Mouse (Mus musculus) heart, adult 2 months (tissue): Measurements from ENCODE around the gene Uggt1. TPM values are rescaled to one million over a fixed set of nuclear protein-coding genes. Genes with fewer than 3 reads are reported as not detected.
A peak's percentile ranks its signal among the peaks of the same experiment; 100 is the strongest.

Source experiments
- DNase-seq, 2 experiments: peaks; one replicate each; pipeline ENCODE4 v3.0.0; 2021
- H3K27ac ChIP-seq: fragments of 200-600 bp; 2 replicates; pipeline ENCODE4 v1.8.1; 2022
- H3K27me3 ChIP-seq: fragments of 200-500 bp; 2 replicates; pipeline ENCODE4 v1.6.1; 2012; ENCODE audit warnings: mild to moderate bottlenecking, low read length, inconsistent platforms, mixed read lengths; ENCODE audit not compliant: control insufficient read depth, insufficient read depth
- H3K36me3 ChIP-seq: fragments of 200-500 bp; 2 replicates; pipeline ENCODE4 v1.6.1; 2012; ENCODE audit warnings: low read length, inconsistent platforms; ENCODE audit not compliant: control insufficient read depth, insufficient read depth
- H3K4me1 ChIP-seq: fragments of 200-500 bp; 2 replicates; pipeline ENCODE4 v1.6.1; 2011; ENCODE audit warnings: low read length; ENCODE audit not compliant: control insufficient read depth, insufficient read depth
- H3K4me3 ChIP-seq: fragments of 200-600 bp; 2 replicates; pipeline ENCODE4 v1.8.1; 2022
- H3K79me2 ChIP-seq: fragments of 200-500 bp; replicated peaks from 2 replicates; pipeline ENCODE4 v1.6.1; 2012; ENCODE audit warnings: mild to moderate bottlenecking, inconsistent platforms, low read length, moderate library complexity, mixed read lengths; ENCODE audit not compliant: control insufficient read depth, insufficient read depth
- H3K9ac ChIP-seq: fragments of 200-500 bp; 2 replicates; pipeline ENCODE4 v1.6.1; 2012; ENCODE audit warnings: low read depth, mild to moderate bottlenecking, control low read depth, inconsistent platforms, low read length, mixed read lengths
- CTCF ChIP-seq: fragments of 200-600 bp; IDR thresholded peaks from 2 replicates; pipeline ENCODE4 v1.8.1; 2022; ENCODE audit warnings: antibody characterized with exemption, mild to moderate bottlenecking, moderate library complexity
- EP300 ChIP-seq: fragments of 200-500 bp; IDR thresholded peaks from 2 replicates; pipeline ENCODE4 v1.6.1; 2011; ENCODE audit warnings: low read depth, low read length, control low read depth; ENCODE audit not compliant: insufficient read depth
- POLR2A ChIP-seq: fragments of 200-500 bp; IDR thresholded peaks from 2 replicates; pipeline ENCODE4 v1.6.1; 2011; ENCODE audit warnings: mild to moderate bottlenecking, low read depth, low read length, control low read depth; ENCODE audit not compliant: insufficient read depth
- WGBS: fragments of 180-500 bp; shearing (Covaris S2); methylation state at CpG from one replicate; pipeline ENCODE4 v1.1.7; 2018; 5-methylcytosine and 5-hydroxymethylcytosine counted together
- intact Hi-C: fragments of 180-260 bp; cut with DNase I; formaldehyde crosslinking; loops from one replicate; pipeline ENCODE4 v1.15.1; 2025
- polyA plus RNA-seq: library from polyadenylated mRNA; depleted of rRNA; stranded (reverse); fragments of >200 nt; gene quantifications from 2 replicates; pipeline ENCODE4 v1.2.3, GENCODE M21; 2012
- total RNA-seq, 2 experiments: library from RNA; stranded (reverse); gene quantifications; 2 replicates each; pipeline ENCODE4 v1.2.3; 2021

Uggt1 gene
- total and polyA plus RNA-seq, 3 experiments = 7.3 to 29.8 (median 28.4) TPM

DNA sequence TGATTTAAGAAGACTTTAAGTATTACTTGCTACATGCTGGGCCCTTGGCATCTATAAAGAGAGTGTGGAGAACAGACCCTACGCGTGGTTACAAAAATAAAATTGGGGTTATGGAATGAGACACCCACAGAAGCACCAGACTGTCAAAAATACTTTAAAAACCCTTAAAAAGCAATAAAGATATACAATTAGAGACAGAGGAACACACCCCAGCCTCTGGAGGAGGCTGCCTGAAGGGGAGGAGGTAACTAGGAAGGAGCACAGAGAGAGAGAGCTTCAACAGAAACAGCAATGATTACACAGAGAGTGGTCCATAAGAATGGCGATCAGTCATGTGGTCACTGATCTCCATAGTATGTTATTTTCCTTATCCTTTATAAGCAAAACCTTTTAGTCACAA is 50.0 kb downstream of the Uggt1 start:
- H3K27ac ChIP-seq = no peak overlapping the region
- TF ChIP-seq EP300 = no peak
- no peak for TF ChIP-seq POLR2A
- TF ChIP-seq CTCF = no peak
- no peaks in the 10 kb centered on the region for H3K79me2 ChIP-seq
- no peaks in the 10 kb centered on the region for H3K4me1 ChIP-seq
- intact Hi-C loops = no loop called here
- no peak overlapping the region for H3K9ac ChIP-seq
- DNase-seq = no peak
- H3K36me3 ChIP-seq = peaks cover 3% of the 10 kb centered on the region
- H3K27me3 ChIP-seq = no peaks in the 10 kb centered on the region
- WGBS = 95% methylated on average over 3 of the region's 3 CpGs
- no peak overlapping the region for H3K4me3 ChIP-seq

DNA sequence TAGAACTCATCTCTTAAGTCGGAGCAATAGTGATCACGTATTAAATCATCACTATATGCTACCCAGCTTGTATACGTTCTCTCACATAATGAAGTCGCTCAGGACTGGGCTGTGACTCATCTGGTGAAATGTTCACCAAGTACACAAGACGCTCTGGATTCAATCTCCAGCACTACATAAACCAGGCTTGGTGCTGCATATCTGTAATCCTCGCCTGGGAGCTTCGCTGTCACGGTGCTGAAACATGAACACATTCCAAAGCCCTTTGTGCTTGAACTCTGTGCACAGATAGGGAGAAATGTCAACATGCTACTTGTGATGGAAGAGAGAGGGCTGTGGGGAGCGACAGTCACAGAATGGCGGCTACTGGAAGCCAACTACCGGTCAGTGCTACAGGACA is 52.6 kb downstream of the Uggt1 start:
- H3K4me1 ChIP-seq = no peaks in the 10 kb centered on the region
- intact Hi-C loops = no loop called here
- no peak for TF ChIP-seq POLR2A
- no peak for TF ChIP-seq EP300
- TF ChIP-seq CTCF = no peak
- no peak overlapping the region for H3K27ac ChIP-seq
- no peak for DNase-seq
- H3K9ac ChIP-seq = no peak overlapping the region
- 60% methylated on average over 11 of the region's 11 CpGs for WGBS
- no peaks in the 10 kb centered on the region for H3K27me3 ChIP-seq
- H3K4me3 ChIP-seq = no peak overlapping the region
- peaks cover 3% of the 10 kb centered on the region for H3K36me3 ChIP-seq
- no peaks in the 10 kb centered on the region for H3K79me2 ChIP-seq

DNA sequence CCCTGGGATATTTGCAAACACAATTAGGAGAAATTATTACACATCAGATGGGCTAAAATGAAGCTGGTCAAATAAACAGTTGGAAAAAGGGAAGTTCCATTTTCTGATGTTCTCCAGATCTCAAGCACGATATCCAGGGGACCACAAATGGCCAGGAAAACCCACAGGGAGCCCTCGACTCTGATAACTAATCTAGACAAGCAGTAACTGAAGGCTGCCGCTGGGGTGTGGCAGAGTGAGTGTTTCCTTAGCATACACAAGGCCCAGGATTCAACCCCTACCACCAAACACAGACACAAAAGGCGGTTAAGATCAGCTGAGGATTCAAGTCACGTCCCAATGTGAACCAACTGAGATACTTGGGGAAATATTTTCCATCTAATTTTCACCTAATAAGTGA is 64.5 kb downstream of the Uggt1 start:
- TF ChIP-seq CTCF (no peak), POLR2A (no peak), EP300 (no peak)
- H3K4me3 ChIP-seq = no peak overlapping the region
- no peaks in the 10 kb centered on the region for H3K79me2 ChIP-seq
- H3K36me3 ChIP-seq = no peaks in the 10 kb centered on the region; the same call in 1 of the 2 replicates
- no peaks in the 10 kb centered on the region for H3K27me3 ChIP-seq
- 66% methylated on average over 5 of the region's 5 CpGs for WGBS
- no peaks in the 10 kb centered on the region for H3K4me1 ChIP-seq
- intact Hi-C loops = no loop called here
- H3K27ac ChIP-seq = no peak overlapping the region
- H3K9ac ChIP-seq = no peak overlapping the region
- DNase-seq = no peak

DNA sequence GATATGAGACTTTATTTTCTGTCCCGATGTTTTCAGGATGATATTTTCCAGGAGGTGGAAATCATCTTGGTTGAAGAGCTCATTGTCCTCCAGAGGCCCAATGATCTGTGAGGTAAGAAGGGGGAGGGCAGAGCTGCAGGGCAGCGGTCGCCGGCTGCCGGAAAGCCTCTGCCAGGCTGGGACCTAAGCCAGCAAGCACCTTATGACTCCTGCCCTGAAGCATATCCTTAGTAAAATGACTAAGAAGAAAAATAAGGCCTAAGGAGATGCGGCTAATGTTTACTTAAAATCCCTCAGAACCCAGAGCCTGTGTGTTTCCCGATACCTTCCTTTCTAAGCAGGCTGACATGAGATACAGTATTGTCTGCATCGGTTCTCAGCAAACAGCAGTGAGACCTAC is 71.1 kb downstream of the Uggt1 start:
- no peaks in the 10 kb centered on the region for H3K27me3 ChIP-seq
- peak in 1 of 2 experiments; percentile 32 for DNase-seq
- H3K4me1 ChIP-seq = no peaks in the 10 kb centered on the region
- H3K9ac ChIP-seq = no peak overlapping the region
- no peaks in the 10 kb centered on the region for H3K79me2 ChIP-seq
- H3K36me3 ChIP-seq = no peaks in the 10 kb centered on the region
- no peak overlapping the region for H3K27ac ChIP-seq
- intact Hi-C loops = no loop called here
- H3K4me3 ChIP-seq = no peak overlapping the region
- TF ChIP-seq EP300 (no peak), CTCF (no peak), POLR2A (no peak)
- WGBS = 53% methylated on average over 8 of the region's 8 CpGs

DNA sequence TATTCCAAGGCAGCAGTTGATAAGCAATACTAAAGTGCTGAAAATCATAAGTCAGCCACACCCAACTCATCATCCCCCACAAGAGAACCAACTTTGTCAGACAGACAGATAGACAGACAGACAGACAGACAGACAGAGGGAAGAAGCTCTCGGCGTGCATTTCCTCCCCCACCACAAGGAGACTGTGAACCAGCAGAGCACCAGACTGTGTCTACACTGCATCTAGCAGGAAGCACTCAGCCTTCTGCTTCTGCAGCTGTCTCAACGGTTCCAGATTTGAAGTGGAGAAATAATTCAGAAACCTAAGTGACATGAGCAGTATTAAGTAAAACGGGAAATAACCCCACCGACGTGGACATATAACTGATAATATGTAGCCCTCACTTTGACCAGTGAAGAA is 71.6 kb downstream of the Uggt1 start:
- no peaks in the 10 kb centered on the region for H3K79me2 ChIP-seq
- no peak overlapping the region for H3K9ac ChIP-seq
- 85% methylated on average over 6 of the region's 6 CpGs for WGBS
- TF ChIP-seq CTCF (no peak), POLR2A (no peak), EP300 (no peak)
- no peak overlapping the region for H3K27ac ChIP-seq
- H3K4me3 ChIP-seq = no peak overlapping the region
- DNase-seq = no peak
- H3K4me1 ChIP-seq = no peaks in the 10 kb centered on the region
- intact Hi-C loops = no loop called here
- no peaks in the 10 kb centered on the region for H3K27me3 ChIP-seq
- no peaks in the 10 kb centered on the region for H3K36me3 ChIP-seq

DNA sequence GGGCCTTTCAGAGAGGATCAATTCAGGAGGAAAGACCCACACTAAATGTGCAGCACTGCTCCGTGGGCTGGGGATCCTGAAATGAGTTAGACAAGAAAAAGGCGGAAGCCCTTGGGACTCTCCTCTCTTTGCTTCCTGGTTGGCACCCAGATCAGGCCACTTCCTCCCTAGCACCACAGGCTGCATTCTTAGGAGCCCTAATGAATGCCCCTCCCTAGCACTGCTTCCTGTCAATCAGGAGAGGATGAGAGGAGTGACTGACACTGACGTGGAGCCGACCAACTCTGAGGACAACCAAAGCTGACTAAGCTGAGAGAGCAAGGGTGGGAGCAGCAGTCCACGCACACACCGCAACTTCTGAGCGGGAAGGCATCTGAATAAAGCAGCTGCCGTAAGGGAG is 81.8 kb downstream of the Uggt1 start:
- 43% methylated on average over 8 of the region's 8 CpGs for WGBS
- DNase-seq = peak in 1 of 2 experiments; percentile 43
- H3K27me3 ChIP-seq = no peaks in the 10 kb centered on the region
- no peaks in the 10 kb centered on the region for H3K79me2 ChIP-seq
- H3K36me3 ChIP-seq = no peaks in the 10 kb centered on the region
- no peak overlapping the region for H3K27ac ChIP-seq
- H3K4me1 ChIP-seq = peaks cover 1% of the 10 kb centered on the region
- no peak overlapping the region for H3K9ac ChIP-seq
- no peak for TF ChIP-seq POLR2A
- no peak for TF ChIP-seq CTCF
- no peak for TF ChIP-seq EP300
- intact Hi-C loops = no loop called here
- H3K4me3 ChIP-seq = no peak overlapping the region

DNA sequence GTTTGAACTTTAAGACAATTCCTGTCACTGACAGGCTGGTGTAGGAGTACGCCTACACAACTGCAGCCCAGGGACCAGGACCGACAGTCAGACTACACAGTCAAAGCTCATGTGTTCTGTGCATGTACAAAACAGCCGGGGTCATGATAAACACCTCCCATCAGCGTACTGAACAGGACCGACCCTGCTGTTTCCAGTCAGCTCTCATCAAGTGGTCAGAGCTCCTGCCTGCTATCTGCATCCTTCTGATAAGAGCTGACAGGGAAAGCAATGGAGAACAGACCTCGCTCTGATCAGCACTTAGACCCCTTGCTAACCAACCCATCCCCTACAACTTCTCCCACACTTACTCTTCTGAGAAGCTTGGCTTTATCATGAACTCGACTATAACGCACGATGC is 83.3 kb downstream of the Uggt1 start:
- no peaks in the 10 kb centered on the region for H3K27me3 ChIP-seq
- H3K27ac ChIP-seq = no peak overlapping the region
- no peaks in the 10 kb centered on the region for H3K36me3 ChIP-seq
- DNase-seq = no peak
- TF ChIP-seq EP300 (no peak), CTCF (no peak), POLR2A (no peak)
- intact Hi-C loops = no loop called here
- no peak overlapping the region for H3K4me3 ChIP-seq
- H3K79me2 ChIP-seq = no peaks in the 10 kb centered on the region
- no peak overlapping the region for H3K9ac ChIP-seq
- H3K4me1 ChIP-seq = peaks cover 1% of the 10 kb centered on the region
- 62% methylated on average over 9 of the region's 9 CpGs for WGBS
